Mouse (Mus musculus): ENCODE data around the gene Selp. TPM values are rescaled to one million over a fixed set of nuclear protein-coding genes. Genes with fewer than 3 reads are reported as not detected.

Selp gene
- polyA plus RNA-seq, 1 experiment: 0.03 TPM

DNA sequence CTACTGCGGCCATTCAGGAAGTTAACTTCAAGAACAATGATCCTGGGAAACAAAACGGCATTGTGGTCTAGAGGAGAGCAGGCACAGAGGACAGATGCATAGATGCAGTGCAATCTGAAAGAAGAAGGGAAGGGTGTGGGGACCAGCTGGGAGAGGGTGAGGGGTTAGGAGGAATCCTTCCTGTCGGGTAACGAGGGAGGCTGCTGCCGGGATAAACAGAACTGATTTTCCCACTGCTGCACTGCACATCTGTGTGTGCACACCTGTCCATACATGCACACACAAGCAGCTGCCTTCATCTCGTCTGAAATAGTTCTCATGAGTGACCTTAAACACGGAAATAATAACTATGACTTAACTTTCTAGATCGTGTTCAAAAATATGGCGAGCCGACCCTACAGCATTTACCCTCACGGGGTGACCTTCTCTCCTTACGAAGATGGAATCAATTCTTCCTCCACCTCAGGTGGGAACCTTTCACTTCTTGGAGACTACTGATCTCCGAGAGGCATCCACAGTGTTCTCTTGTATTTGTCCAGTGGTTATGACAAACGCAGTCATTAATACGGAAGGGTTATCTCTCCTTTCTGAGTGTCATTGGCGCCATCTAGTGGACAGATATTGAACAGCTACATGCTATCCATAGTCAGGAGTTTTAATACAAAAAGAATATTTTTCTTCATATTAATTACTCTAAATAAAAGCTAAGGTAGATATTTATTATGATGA is 69.2 kb downstream of the Selp start:
- no peaks in the 10 kb centered on the region for H3K4me1 ChIP-seq (ENCODE audit: control insufficient read depth)
- no peaks in the 10 kb centered on the region for H3K9me3 ChIP-seq (ENCODE audit: control insufficient read depth, low read length)
- H3K36me3 ChIP-seq (ENCODE audit: control insufficient read depth): no peaks in the 10 kb centered on the region
- no peaks in the 10 kb centered on the region for H3K27me3 ChIP-seq (ENCODE audit: control insufficient read depth)
- no peak overlapping the region for H3K4me3 ChIP-seq (replicated peaks)
- TF ChIP-seq TAL1 (IDR thresholded peaks at IDR 0.05; ENCODE audit: low read length) (no peak), GATA1 (IDR thresholded peaks at IDR 0.05; ENCODE audit: low read length) (no peak)

DNA sequence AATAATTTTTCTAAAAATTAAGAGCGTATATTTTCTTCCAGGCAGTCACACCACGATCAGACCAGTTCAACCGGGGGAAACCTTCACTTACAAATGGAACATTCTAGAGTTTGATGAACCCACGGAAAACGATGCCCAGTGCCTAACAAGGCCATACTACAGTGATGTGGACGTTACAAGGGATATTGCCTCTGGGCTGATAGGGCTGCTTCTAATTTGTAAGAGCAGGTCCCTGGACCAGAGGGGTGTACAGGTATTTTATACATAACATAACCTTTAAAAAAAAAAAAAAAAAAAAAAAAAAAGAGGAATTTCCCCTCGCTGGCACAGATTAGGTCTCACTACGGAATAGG is 69.8 kb downstream of the Selp start:
- TF ChIP-seq GATA1 (IDR thresholded peaks at IDR 0.05; ENCODE audit: low read length): no peak
- H3K36me3 ChIP-seq (ENCODE audit: control insufficient read depth): no peaks in the 10 kb centered on the region
- H3K4me3 ChIP-seq (replicated peaks): no peak overlapping the region
- no peaks in the 10 kb centered on the region for H3K4me1 ChIP-seq (ENCODE audit: control insufficient read depth)
- no peaks in the 10 kb centered on the region for H3K27me3 ChIP-seq (ENCODE audit: control insufficient read depth)
- H3K9me3 ChIP-seq (ENCODE audit: control insufficient read depth, low read length): no peaks in the 10 kb centered on the region

DNA sequence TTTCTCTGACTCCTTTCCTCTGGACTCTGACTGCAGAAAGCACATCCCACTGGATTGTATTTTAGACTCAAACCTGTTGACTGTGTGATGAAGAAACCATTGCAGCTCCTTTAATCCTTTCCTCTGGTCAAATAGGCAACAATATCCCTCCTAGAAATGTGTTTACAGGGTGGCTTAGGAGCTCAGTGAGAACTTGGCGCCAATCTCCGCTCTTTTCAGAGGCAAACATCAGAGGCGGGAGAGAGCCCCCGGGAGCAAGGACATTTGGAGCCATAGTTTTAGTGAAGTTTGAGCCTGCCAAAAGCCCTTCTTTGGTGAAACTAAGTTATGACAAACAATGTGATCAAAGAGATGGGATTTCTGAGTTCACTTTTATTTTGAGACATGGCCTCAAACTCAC is 70.3 kb downstream of the Selp start:
- H3K4me3 ChIP-seq (replicated peaks): no peak overlapping the region
- H3K9me3 ChIP-seq (ENCODE audit: control insufficient read depth, low read length): no peaks in the 10 kb centered on the region
- no peaks in the 10 kb centered on the region for H3K27me3 ChIP-seq (ENCODE audit: control insufficient read depth)
- H3K4me1 ChIP-seq (ENCODE audit: control insufficient read depth): no peaks in the 10 kb centered on the region
- no peak for TF ChIP-seq GATA1 (IDR thresholded peaks at IDR 0.05; ENCODE audit: low read length)
- TF ChIP-seq TAL1 (IDR thresholded peaks at IDR 0.05; ENCODE audit: low read length): no peak
- no peaks in the 10 kb centered on the region for H3K36me3 ChIP-seq (ENCODE audit: control insufficient read depth)

DNA sequence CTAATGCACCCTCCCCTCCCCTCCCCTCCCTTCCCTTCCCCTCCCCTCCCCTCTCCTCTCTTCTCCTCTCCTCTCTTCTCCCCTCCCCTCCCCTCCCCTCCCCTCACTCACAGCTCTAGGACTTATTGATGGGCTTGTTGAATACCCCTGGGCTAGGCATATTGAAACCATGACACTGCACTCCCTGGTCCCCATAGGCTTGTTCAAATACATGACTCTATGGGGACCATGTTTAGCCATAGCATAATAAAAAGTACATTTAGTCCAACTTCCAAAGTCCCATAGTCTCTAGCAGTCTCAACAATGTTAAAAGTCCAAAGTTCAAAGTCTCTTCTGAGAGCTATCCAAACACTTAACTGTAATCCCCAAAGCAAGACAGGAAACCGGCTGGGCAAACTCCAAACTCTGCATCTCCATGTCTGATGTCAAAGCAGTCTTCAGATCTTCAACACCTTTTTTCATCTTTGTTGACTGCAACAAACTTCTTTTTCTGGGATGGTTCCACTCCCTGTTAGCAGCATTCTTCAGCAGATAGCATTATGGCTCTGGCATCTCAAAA is 72.0 kb downstream of the Selp start:
- Histone ChIP-seq H3K4me1 (ENCODE audit: control insufficient read depth) (no peaks in the 10 kb centered on the region), H3K27me3 (ENCODE audit: control insufficient read depth) (no peaks in the 10 kb centered on the region), H3K9me3 (ENCODE audit: control insufficient read depth, low read length) (no peaks in the 10 kb centered on the region), H3K36me3 (ENCODE audit: control insufficient read depth) (no peaks in the 10 kb centered on the region; the same call in 1 of the 2 replicates), H3K4me3 (replicated peaks) (no peak overlapping the region)
- TF ChIP-seq GATA1 (IDR thresholded peaks at IDR 0.05; ENCODE audit: low read length) (no peak), TAL1 (IDR thresholded peaks at IDR 0.05; ENCODE audit: low read length) (no peak)

DNA sequence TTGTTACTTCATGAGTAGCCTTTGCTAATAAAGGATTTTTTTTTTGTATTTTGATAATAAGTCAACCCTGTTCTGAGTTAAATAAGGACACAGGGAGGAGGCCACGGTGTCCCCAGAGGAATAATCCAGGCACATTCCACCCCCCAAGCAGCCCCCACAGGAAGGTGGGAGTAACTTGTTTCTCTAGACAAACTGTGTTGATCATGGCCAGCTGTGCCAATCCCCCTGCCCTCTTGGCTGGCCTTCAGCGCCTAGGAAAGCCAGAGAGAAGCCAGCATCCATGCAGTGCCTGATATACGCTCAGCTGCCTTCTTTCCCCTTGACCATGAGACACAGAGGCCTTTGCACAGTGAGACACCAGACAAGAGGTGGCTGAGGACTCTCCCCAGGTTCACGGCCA is 84.5 kb downstream of the Selp start:
- Histone ChIP-seq H3K36me3 (ENCODE audit: control insufficient read depth) (peaks cover 2% of the 10 kb centered on the region; the same call in 1 of the 2 replicates), H3K27me3 (ENCODE audit: control insufficient read depth) (no peaks in the 10 kb centered on the region), H3K4me1 (ENCODE audit: control insufficient read depth) (no peaks in the 10 kb centered on the region), H3K4me3 (replicated peaks) (no peak overlapping the region), H3K9me3 (ENCODE audit: control insufficient read depth, low read length) (no peaks in the 10 kb centered on the region)
- TF ChIP-seq TAL1 (IDR thresholded peaks at IDR 0.05; ENCODE audit: low read length): no peak
- TF ChIP-seq GATA1 (IDR thresholded peaks at IDR 0.05; ENCODE audit: low read length): no peak

Other genes starting within 250 kb of the Selp start
- gene Scyl3, start 186.2 kb upstream of the Selp start, polyA plus RNA-seq (2012): 0.22 and 0.31 TPM in 2 replicates
- 0.13 and 0.22 TPM in 2 replicates for gene BC055324, start 120.5 kb upstream of the Selp start, polyA plus RNA-seq (2012)
- gene Mettl18, start 120.4 kb upstream of the Selp start, polyA plus RNA-seq (2012): 0.05 TPM in 1 of 2 replicates, not detected in the other
- not detected in 2 replicates for gene Sele, start 67.0 kb upstream of the Selp start, polyA plus RNA-seq (2012)
- gene Sell, start 53.3 kb upstream of the Selp start, polyA plus RNA-seq (2012): 0.05 TPM in 1 of 2 replicates, not detected in the other
- gene F5, start 36.6 kb downstream of the Selp start, polyA plus RNA-seq (2012): 0.01 TPM in 2 replicates
- 0.07 and 0.36 TPM in 2 replicates for gene Slc19a2, start 133.8 kb downstream of the Selp start, polyA plus RNA-seq (2012)
- gene Ccdc181, start 160.3 kb downstream of the Selp start, polyA plus RNA-seq (2012): 0.07 and 0.22 TPM in 2 replicates
- gene Nme7, start 188.9 kb downstream of the Selp start, polyA plus RNA-seq (2012): 0.14 and 0.27 TPM in 2 replicates
- gene Blzf1, start 192.2 kb downstream of the Selp start, polyA plus RNA-seq (2012): 0.12 and 0.21 TPM in 2 replicates